Mouse (Mus musculus) cerebellum, adult 2 months (tissue): ENCODE data around the gene Olfr420. TPM values are rescaled to one million over a fixed set of nuclear protein-coding genes. Genes with fewer than 3 reads are reported as not detected.

Source experiments
- DNase-seq, 2 experiments: peaks; one replicate each; pipeline ENCODE4 v3.0.0; 2021
- H3K27ac ChIP-seq: fragments of 200-500 bp; 2 replicates; pipeline ENCODE4 v1.5.1; 2012; ENCODE audit warnings: low read length, control low read depth, inconsistent platforms; ENCODE audit not compliant: insufficient read depth
- H3K27me3 ChIP-seq: fragments of 200-500 bp; 2 replicates; pipeline ENCODE4 v1.6.1; 2012; ENCODE audit warnings: inconsistent platforms, mild to moderate bottlenecking, low read length, moderate library complexity; ENCODE audit not compliant: control insufficient read depth, insufficient read depth
- H3K4me1 ChIP-seq: fragments of 200-500 bp; 2 replicates; pipeline ENCODE4 v1.6.1; 2011; ENCODE audit warnings: low read length; ENCODE audit not compliant: control insufficient read depth, insufficient read depth
- H3K4me3 ChIP-seq: fragments of 200-500 bp; replicated peaks from 2 replicates; pipeline ENCODE3; 2011; ENCODE audit warnings: mild to moderate bottlenecking, low read depth, low read length, control low read depth; ENCODE audit not compliant: insufficient read depth
- CTCF ChIP-seq: fragments of 200-500 bp; IDR thresholded peaks from 2 replicates; pipeline ENCODE4 v1.5.1; 2011; ENCODE audit warnings: low read depth, mild to moderate bottlenecking, control low read depth, low read length, moderate library complexity, borderline replicate concordance; ENCODE audit not compliant: insufficient read depth
- POLR2A ChIP-seq: fragments of 200-500 bp; IDR thresholded peaks from 2 replicates; pipeline ENCODE4 v1.6.1; 2011; ENCODE audit warnings: low read length, control low read depth, borderline replicate concordance; ENCODE audit not compliant: insufficient read depth
- WGBS: fragments of 180-500 bp; shearing (Covaris S2); methylation state at CpG from one replicate; pipeline ENCODE4 v1.1.7; 2018; 5-methylcytosine and 5-hydroxymethylcytosine counted together
- polyA plus RNA-seq: library from polyadenylated mRNA; depleted of rRNA; stranded (reverse); fragments of >200 nt; gene quantifications from 2 replicates; pipeline ENCODE4 v1.2.3, GENCODE M21; 2012; rRNA removed

The Olfr420 gene
- polyA plus RNA-seq, 1 experiment = not detected

- 94% methylated on average over 10 of the region's 10 CpGs for WGBS
Measured at GRCm38 (mm10) chr1:174159095-174159494, 3.7 kb downstream of the Olfr420 start.

GRCm38 (mm10) chr1:174169024-174169423, 13.6 kb downstream of the Olfr420 start:
- no peaks in the 10 kb centered on the region for H3K27me3 ChIP-seq
- no peaks in the 10 kb centered on the region for H3K4me1 ChIP-seq
- no peak overlapping the region for H3K27ac ChIP-seq
- H3K4me3 ChIP-seq = no peak overlapping the region
- TF ChIP-seq POLR2A = no peak
- TF ChIP-seq CTCF = no peak
- no peak for DNase-seq

More at GRCm38 (mm10) chr1:174159095-174159494, 3.7 kb downstream of the Olfr420 start:
- Histone ChIP-seq H3K4me3 (no peak overlapping the region), H3K27ac (no peak overlapping the region), H3K4me1 (no peaks in the 10 kb centered on the region), H3K27me3 (no peaks in the 10 kb centered on the region)
- no peak for DNase-seq
- TF ChIP-seq POLR2A (no peak), CTCF (no peak)

- H3K27me3 ChIP-seq = no peaks in the 10 kb centered on the region
- 83% methylated on average over 5 of the region's 5 CpGs for WGBS
- H3K27ac ChIP-seq = no peak overlapping the region
- H3K4me3 ChIP-seq = no peak overlapping the region
- DNase-seq = no peak
- H3K4me1 ChIP-seq = no peaks in the 10 kb centered on the region
- TF ChIP-seq CTCF = no peak
- TF ChIP-seq POLR2A = no peak
Measured at GRCm38 (mm10) chr1:174170706-174171501, 15.5 kb downstream of the Olfr420 start.

GRCm38 (mm10) chr1:174171537-174171936, 16.1 kb downstream of the Olfr420 start:
- H3K4me3 ChIP-seq = no peak overlapping the region
- no peak for DNase-seq
- H3K27ac ChIP-seq = no peak overlapping the region
- H3K4me1 ChIP-seq = no peaks in the 10 kb centered on the region
- TF ChIP-seq CTCF = no peak
- TF ChIP-seq POLR2A = no peak
- WGBS = 50% methylated on average over 2 of the region's 2 CpGs
- H3K27me3 ChIP-seq = no peaks in the 10 kb centered on the region

- DNase-seq = no peak
- H3K4me1 ChIP-seq = no peaks in the 10 kb centered on the region
- H3K27me3 ChIP-seq = no peaks in the 10 kb centered on the region
- H3K4me3 ChIP-seq = no peak within 1 kb of the TSS
- no peak for TF ChIP-seq CTCF
- no peak within 1 kb of the TSS for H3K27ac ChIP-seq
- 25% methylated on average over 3 of the region's 3 CpGs for WGBS
Measured at GRCm38 (mm10) chr1:174172605-174173004, 17.2 kb downstream of the Olfr420 start, which contains the start of gene Spta1. Spta1 (plus strand) TSS chr1:174172776.

GRCm38 (mm10) chr1:174204699-174205098, 49.3 kb downstream of the Olfr420 start:
- no peak for DNase-seq
- no peak for TF ChIP-seq POLR2A
- no peak for TF ChIP-seq CTCF
- no peak overlapping the region for H3K4me3 ChIP-seq

More at GRCm38 (mm10) chr1:174204699-174205098, 49.3 kb downstream of the Olfr420 start:
- H3K27me3 ChIP-seq = no peaks in the 10 kb centered on the region
- no peak overlapping the region for H3K27ac ChIP-seq
- WGBS = 62% methylated on average over 7 of the region's 7 CpGs
- H3K4me1 ChIP-seq = no peaks in the 10 kb centered on the region

Other genes starting within 250 kb of the Olfr420 start
- gene Ifi211, start 242.6 kb upstream of the Olfr420 start, polyA plus RNA-seq = 0.11 and 0.14 TPM in 2 replicates
- 3.5 TPM in 2 replicates for gene Mndal, start 213.1 kb upstream of the Olfr420 start, polyA plus RNA-seq
- 1.4 and 1.7 TPM in 2 replicates for gene Ifi203, start 213.0 kb upstream of the Olfr420 start, polyA plus RNA-seq
- gene Ifi202b, start 172.9 kb upstream of the Olfr420 start, polyA plus RNA-seq = not detected in 2 replicates
- not detected in 2 replicates for gene Ifi205, start 123.8 kb upstream of the Olfr420 start, polyA plus RNA-seq
- gene Olfr433, start 114.9 kb upstream of the Olfr420 start, polyA plus RNA-seq = not detected in 2 replicates
- not detected in 2 replicates for gene Olfr432, start 106.4 kb upstream of the Olfr420 start, polyA plus RNA-seq
- not detected in 2 replicates for gene Olfr430, start 89.0 kb upstream of the Olfr420 start, polyA plus RNA-seq
- not detected in 2 replicates for gene Olfr429, start 71.3 kb upstream of the Olfr420 start, polyA plus RNA-seq
- not detected in 2 replicates for gene Olfr427, start 58.7 kb upstream of the Olfr420 start, polyA plus RNA-seq
- gene Olfr231, start 34.5 kb upstream of the Olfr420 start, polyA plus RNA-seq = not detected in 2 replicates
- not detected in 2 replicates for gene Olfr424, start 24.1 kb upstream of the Olfr420 start, polyA plus RNA-seq
- gene Spta1, start 17.1 kb downstream of the Olfr420 start, polyA plus RNA-seq = 0.02 and 0.03 TPM in 2 replicates
- not detected in 2 replicates for gene Olfr419, start 96.4 kb downstream of the Olfr420 start, polyA plus RNA-seq
- gene Mptx1, start 174.9 kb downstream of the Olfr420 start, polyA plus RNA-seq = not detected in 2 replicates
- not detected in 2 replicates for gene Olfr417, start 209.5 kb downstream of the Olfr420 start, polyA plus RNA-seq
- not detected in 2 replicates for gene Olfr248, start 235.4 kb downstream of the Olfr420 start, polyA plus RNA-seq